Mouse (Mus musculus) 3134 (cell line): ENCODE results near the gene Sh3rf1.

Experiments used
- DNase-seq: peaks from one replicate; pipeline ENCODE4 v3.0.0-alpha.2; 2011; ENCODE audit warnings: low spot score; ENCODE audit not compliant: insufficient read length; ENCODE audit errors: extremely low read depth

Sh3rf1 gene

DNA sequence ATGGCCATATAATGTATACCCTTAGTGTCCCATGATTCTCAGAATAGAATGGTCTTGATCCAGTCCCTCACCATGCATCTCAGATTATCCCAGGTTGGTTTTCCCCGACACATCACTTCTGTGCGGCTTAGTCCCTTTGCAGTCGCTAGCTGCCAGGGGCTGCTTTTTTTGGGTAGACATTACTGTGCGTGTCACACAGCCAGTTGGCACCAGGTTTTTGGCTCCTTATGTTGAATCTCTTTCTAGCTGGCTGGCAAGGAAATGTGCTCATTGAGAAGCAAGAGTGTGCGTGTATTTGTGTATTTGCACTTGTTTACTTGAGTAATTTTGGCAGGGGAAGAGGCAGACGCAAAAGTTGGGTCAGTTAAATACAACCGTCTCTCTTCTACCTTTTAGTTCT is 35.9 kb downstream of the Sh3rf1 start:
- DNase-seq: no peak

DNA sequence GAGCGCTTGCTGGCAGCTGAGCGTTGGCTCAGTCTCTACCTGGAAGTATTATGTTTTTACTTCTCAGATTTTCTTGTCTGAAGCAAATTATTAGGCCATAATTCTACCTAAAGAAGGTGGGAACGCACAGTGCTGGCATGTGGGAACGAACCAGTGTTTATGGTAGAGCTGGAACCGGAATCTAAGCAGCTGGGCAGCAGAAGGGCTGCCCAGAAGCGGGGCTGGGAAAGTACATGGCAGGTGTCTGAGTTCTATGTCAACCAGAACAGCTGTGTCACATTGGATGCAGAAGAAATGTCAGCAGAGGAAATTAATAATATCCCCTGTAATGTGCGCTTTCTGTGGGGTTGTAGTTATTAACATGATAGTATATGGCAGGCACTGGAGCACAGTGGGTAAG is 36.9 kb downstream of the Sh3rf1 start:
- DNase-seq: no peak

- no peak for DNase-seq
These were observed 37.7 kb downstream of the Sh3rf1 start for GRCm38 (mm10) chr8:61261374-61261773.

DNA sequence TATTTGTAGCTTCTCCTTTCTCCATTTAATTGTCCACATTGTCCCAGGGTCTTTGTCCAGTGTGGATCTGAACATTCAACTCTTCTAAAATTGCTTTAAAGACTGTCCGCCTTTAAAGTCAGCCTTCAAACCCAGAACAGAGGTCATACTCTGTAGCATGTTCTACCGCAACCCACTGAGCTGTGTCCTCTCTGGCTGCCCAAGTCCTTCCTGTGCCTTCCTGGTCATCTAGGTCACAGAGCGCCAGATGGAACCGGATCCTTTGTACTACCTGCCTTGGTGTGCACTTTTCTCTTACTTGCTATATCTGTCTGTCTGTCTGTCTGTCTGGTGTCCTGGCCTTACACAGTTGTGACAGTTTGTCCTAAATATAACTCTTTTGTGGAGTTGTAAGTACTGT is 40.0 kb downstream of the Sh3rf1 start:
- DNase-seq: no peak

GRCm38 (mm10) chr8:61264881-61265280 is 41.2 kb downstream of the Sh3rf1 start:
- no peak for DNase-seq

GRCm38 (mm10) chr8:61265390-61265789 is 41.7 kb downstream of the Sh3rf1 start:
- peak; percentile 53 for DNase-seq

GRCm38 (mm10) chr8:61267061-61267460 is 43.4 kb downstream of the Sh3rf1 start:
- DNase-seq: no peak

GRCm38 (mm10) chr8:61267692-61268091 is 44.0 kb downstream of the Sh3rf1 start:
- DNase-seq: no peak

- DNase-seq: no peak
These were observed 44.7 kb downstream of the Sh3rf1 start for GRCm38 (mm10) chr8:61268233-61268916.

DNA sequence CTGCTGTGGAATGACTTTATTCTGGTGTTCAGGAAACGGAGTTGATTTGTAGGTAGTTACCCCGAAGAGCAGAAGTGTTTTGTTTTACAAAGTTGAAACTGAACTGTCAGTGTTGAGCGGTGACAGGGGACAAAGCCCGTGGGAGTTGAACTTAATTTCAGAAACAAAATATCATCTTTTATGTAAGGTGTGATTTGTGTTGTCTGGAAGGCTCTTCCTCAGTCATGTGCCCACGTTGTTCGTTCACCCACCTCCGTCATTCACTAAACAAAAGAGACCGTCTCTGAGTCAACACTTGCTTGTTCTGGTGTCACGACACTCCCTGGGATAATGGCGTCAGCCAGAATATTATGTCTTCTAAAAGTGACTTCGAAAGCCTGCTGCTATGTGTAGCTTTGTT is 46.3 kb downstream of the Sh3rf1 start:
- DNase-seq: no peak

DNA sequence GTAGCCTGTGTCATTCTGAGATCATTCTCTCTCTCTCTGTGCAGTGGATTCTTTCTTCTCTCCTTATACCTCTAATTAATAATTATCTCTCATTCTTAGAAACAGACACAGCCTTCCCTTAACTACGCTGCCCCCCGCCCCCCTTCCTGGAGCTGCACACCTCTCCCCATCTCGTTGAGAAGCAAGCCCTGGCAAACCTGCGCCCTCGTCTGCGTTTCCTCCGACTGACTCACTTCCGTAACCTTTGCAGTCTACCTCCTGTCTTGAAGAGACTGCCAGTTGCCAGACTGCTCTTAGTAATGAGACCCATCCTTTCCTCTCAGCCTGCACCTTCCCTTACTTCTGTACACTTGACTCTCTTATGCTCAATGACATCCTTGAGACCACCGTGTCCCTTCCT is 46.9 kb downstream of the Sh3rf1 start:
- DNase-seq: no peak

GRCm38 (mm10) chr8:61270961-61271360 is 47.3 kb downstream of the Sh3rf1 start:
- DNase-seq: no peak

DNA sequence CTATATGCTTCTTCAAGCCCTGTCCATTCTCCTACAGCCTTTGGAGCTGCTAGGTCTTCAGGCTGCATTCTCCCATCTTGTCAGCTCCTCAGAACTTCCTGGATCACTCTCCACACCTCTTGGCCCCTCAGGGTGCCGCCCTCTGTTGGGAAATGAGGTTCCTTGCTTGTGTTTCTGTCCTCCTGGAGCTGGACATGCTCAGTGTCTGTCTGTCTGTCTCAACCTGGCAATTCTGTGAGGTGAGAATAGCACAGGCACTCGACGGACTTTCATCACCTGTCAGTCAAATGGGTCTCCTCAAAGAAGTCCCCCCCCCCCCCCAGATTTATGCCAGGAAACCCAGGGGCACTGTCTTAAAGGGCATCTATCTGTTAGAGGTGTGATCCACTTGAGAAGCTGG is 49.2 kb downstream of the Sh3rf1 start:
- no peak for DNase-seq

DNA sequence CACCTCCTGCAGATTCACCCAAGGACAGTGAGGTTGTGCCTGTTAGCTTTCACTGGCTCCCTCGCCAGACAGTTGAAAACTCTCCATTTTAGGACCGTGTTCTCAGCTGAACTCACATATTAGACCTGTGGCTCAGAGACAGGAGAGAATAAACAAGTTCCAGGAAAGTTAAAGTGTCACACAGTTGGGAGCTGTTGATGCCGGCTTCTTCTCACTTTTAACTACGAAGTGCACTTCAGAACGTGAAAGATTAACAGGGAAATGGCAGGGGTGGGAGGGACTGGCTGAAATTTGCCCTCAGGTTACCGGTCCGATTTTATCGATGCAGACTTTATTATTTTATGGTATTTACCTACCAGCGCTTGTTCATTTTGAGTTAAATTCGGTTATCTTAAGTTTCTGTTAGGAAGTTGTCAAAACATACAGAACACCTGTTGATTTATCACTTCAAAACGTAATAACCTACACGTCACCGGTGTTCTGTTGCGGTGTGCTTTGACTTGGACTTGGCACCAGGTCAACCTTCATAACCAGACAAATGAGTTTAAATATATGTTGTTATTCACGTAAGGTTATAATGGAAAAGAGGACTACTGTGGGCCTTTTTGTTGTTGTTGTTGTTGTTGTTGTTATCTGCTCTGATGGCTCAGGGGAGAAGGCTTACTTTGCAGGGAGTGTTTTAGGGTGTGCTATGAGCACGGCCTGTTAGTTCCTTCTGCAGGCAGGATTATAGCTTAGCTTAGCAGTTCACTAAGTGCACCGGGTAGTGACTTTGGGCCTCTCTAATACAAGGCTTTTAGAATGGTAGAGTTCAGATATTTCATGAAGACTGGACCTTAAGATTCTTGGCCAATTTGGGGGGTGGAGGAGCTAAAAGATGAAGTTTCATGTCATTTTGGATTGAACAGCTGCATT is 49.9 kb downstream of the Sh3rf1 start:
- DNase-seq: no peak

DNA sequence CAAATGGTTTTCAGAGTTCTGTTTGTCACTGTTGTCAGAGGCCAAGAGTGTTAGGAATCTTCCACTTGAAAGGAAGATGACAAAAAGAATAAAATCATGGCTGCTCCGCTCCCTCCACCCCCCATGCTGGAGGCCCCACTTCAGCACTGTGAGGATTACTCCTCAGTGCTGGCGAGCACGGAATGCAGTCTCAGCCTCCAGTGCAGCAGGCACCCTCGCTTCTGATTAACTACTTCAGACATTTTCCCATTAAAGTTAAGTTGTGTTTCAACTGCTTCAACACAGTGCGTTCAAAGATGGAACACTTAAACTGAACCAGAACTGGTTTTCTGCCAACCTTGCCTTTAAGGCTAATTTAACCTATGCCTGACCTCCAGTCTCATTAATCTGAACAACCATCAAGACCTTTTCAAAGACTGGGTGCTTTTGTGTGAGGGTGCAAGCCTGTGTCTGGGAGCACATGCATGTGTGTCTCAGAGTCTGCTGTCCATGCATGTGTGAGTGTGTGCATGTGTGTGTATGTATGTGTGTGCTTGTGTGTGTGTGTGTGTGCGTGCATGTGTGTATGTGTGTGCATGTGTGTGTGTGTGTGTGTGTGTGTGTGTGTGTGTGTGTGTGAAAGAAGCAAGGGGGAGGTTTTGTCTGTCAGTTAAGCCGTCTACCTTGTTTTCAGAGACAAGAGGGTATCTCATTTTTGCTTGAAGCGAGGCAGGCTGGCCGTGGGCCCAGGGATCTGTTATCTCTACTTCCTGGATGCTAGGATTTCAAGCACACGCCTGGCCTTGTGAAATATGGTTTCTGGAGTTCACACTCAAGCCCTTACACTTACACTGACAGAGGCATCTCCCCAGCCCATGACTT is 51.2 kb downstream of the Sh3rf1 start:
- no peak for DNase-seq

DNA sequence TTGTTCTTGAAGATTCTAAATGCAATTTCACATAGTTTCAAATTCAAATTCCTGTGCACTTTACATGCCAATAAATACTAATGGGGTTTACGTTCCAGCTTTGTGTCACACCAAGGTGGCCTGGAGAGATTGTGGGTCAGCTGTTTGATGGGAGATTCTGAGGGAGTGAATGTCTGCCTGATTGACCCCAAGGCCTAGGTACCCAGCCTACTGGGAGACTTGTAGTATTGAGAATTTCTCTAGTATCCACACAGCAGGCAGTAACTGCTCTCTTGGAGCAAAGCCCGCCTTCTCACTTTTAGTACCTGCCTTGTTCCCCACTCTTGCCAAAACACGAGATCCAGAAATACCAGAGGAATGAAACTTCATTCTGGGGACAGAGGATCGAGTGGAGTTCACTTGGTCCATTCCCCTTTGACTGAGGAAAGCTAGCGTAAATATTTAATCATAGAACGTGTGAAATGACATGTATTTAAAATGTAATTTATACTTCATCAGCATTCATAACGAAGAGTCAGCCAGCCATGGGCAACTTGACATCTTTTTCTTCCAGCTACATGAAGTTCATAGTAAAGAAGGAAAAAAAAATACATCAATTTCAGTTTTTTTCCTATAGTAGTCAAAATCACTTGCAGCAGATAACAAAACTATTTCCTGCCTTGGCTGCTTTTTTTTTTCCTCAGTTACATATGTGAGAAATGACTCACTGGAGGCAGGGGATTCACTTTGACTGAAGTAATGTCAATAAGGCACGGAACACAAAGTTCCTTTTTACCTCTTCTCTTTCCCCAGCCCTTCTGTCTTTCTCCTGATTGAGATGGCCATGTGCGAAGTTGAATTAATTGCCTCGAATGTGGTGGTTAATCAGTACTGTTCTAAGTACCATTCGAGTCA is 52.0 kb downstream of the Sh3rf1 start:
- peak; percentile 15 for DNase-seq

DNA sequence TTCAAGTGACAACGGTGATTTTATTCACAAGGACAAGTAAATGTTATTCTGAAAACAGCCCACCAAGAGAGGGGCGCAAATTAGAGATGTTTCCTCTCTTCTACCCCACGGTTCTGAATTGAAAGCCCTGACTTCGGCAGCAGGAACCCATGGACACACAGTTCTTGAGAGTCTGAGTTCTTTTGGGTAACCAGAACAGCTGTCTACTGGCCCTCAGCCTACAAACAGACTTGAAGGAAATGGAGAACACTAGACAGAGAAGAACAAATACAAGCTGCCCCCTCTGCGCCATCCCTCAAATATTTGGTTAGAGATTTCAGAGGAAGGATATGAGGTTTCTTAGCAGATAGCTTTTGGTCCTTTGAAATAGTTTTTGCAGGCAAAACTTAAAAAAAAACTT is 52.7 kb downstream of the Sh3rf1 start:
- no peak for DNase-seq

DNA sequence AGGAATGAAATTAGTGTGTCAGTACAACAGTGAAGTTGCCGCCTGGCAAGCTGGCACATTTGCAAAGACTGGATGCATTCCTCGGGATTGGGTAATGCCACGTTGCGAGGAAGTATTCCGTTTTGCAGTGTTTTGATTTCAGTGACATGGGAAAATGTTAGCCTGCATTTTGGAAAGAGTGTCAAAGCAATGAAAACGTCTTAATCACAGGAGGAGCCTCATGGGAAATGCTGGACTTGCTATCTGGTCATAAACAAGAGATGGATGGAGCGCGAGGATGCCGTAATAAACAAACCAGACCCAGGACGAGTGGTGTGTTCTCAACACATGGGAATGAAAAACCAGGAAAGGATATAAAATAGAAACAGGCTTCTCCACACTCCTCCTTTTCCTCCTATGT is 55.4 kb downstream of the Sh3rf1 start:
- no peak for DNase-seq

- DNase-seq: no peak
These were observed 58.9 kb downstream of the Sh3rf1 start for GRCm38 (mm10) chr8:61282303-61283168.
